Mouse (Mus musculus): ENCODE measurements around the gene Fbxw5. TPM values are rescaled to one million over a fixed set of nuclear protein-coding genes. Genes with fewer than 3 reads are reported as not detected.

The Fbxw5 gene
- polyA plus RNA-seq, 1 experiment from 2014 or later: 64.4 TPM

DNA sequence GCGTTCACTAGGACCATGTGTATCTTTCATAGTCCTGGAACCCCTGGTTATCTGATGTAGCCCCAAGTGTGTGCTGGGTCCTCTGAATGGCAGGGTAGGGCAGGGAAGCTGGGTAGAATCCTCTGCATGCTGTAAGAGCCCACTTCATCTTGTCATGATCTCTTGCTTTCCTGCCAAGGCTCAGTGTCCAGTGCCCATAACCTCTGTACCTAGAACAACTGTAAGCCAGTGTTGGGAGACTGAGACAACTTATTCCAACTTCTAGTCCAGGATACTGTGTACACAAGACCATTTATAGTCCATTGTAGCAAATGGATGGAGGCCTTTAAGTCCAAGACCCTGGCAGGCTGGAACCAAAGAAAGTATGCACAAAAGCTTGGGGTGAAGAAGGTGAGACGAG, 35.3 kb upstream of the Fbxw5 start:
- Histone ChIP-seq H3K9ac (no peak overlapping the region), H3K27me3 (replicated peaks) (no peaks in the 10 kb centered on the region), H3K9me3 (no peaks in the 10 kb centered on the region), H3K36me3 (no peaks in the 10 kb centered on the region), H3K4me2 (no peak overlapping the region), H3K4me3 (replicated peaks) (no peak overlapping the region), H3K4me1 (peaks cover 6% of the 10 kb centered on the region; the same call in 1 of the 2 replicates), H3K27ac (no peak overlapping the region)
- no peak for ATAC-seq (ENCODE audit: insufficient read depth, low FRiP score, low read depth)
- WGBS: 77% methylated on average over 2 of the region's 2 CpGs

DNA sequence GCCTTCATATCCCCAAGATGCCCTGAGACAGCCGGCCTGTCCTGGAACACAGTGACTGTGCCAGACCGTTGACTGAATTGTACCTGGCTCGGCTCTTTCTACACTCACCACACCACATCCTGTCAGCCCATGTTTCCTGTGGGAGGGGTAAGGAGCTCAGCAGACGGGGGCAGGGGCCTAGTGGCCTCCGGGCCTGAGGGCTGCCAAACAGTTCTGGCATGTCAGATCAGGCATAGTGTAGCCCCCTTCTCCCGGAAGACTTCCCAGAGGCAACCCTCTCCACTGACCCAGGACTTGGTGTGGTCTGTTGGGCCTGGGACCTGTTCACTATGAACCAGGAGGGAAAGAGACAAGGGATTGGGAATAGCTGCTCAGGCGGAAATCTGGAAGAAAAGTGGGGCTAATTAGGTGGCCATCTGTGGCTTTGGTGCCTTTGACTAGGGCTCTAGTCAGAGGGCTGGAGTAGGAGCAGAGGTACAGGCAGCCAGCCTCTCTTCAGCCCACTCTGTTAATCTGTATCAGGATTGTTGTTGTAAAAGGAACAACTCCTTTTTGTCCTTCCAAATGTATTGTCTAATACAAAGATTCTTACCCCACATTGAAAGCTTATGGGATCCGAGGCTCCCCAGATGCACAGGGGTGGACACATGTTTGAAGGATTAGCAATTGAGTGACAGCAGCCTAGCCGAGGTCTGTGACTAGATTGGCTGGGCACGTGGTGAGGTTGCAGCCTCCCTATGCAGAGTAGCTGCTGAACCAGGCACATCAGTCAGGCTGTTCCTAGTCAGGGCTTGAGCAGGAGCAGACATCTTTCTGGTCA, 34.5 kb upstream of the Fbxw5 start:
- H3K27ac ChIP-seq: no peak overlapping the region
- 56% methylated on average over 10 of the region's 10 CpGs for WGBS

DNA sequence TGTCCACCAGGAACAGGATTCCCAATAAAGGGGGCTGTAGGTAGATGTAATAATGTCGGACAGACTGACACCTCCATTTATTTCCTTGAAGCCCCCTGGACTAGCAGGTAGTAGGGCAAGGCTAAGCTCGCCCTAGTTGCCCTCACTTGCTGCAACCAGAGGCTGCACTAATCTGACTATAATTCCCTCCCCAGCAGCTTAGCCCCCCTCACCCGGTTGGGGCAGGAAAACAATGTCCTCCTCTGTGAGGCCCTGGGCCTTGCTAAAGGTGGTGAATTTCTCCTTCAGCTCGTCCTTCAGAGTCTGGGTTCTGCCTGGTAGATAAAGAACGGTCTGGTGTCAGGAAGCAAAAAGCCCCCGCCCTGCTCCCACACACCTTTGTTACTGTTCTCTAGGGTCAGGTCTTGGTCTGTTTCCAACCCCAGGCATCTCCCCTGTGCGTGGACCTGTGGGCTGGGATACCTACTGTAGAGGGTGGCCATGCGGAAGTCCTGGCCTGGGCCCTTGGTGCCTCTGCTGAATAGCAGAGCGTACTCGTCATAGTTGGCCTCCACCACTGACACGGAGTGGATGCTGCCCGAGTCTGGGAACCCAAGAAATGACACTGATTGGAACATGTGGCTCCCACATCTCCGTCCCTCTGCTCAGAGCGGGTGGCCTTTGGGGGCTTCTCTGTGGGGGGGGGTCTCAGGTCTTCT, 32.8 kb upstream of the Fbxw5 start:
- Histone ChIP-seq H3K36me3 (no peaks in the 10 kb centered on the region), H3K9ac (no peak overlapping the region), H3K4me1 (no peaks in the 10 kb centered on the region; the same call in 1 of the 2 replicates), H3K4me3 (replicated peaks) (no peak overlapping the region), H3K9me3 (no peaks in the 10 kb centered on the region), H3K27me3 (replicated peaks) (no peaks in the 10 kb centered on the region), H3K27ac (no peak overlapping the region), H3K4me2 (no peak overlapping the region)
- no peak for ATAC-seq (ENCODE audit: insufficient read depth, low FRiP score, low read depth)
- WGBS: 73% methylated on average over 14 of the region's 14 CpGs

More for the DNA sequence above, 34.5 kb upstream of the Fbxw5 start:
- H3K27me3 ChIP-seq (replicated peaks): no peaks in the 10 kb centered on the region
- H3K9me3 ChIP-seq: no peaks in the 10 kb centered on the region
- H3K4me3 ChIP-seq (replicated peaks): no peak overlapping the region
- no peak for ATAC-seq (ENCODE audit: insufficient read depth, low FRiP score, low read depth)
- peaks cover 5% of the 10 kb centered on the region; the same call in 1 of the 2 replicates for H3K4me1 ChIP-seq
- H3K4me2 ChIP-seq: no peak overlapping the region
- H3K9ac ChIP-seq: no peak overlapping the region
- no peaks in the 10 kb centered on the region for H3K36me3 ChIP-seq

DNA sequence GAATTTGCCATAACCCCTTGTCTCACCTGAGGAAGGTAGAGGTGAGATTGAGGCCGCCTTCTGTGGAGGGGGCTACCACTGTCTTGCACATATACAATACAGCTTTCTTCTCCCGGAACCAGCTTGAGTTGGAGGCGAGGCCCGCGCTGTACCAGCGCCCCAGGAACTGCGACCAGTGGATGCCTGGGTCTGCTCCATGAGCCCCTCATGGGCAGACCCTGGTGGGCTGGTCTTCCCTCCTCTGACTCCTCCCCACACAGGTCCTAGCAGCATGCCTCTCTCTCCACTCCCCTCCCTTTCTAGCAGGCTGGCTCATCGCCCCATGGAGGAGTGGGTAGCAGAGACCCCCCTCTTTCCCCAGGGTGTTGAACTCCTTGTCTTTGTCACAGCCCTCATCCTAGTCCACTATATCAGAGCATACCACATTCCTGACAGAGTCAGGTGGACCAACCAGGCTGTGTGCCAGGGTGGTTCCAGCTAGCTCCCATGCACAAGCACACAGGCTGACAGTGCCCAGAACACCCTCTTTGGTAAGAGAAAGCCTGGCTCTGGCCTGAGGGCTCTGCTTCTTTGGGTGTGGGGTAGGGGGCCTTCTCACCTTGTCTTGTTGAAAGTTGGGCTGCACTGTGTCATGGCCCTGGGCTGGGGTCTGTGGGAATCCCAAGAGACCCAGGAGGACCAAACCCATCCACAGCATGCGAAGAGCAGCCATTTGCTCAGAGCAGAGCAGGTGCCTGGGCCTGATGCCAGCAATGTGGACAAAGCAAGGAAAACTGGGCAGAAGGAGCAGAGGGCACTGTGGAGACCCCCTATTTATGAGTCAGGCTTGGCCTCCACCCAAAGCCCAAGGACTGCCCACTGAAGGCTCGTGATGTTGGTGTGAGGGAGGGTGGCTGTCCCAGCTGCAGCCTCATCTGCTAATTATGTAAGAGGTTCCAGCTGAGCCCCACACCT, 31.3 kb upstream of the Fbxw5 start:
- 67% methylated on average over 10 of the region's 10 CpGs for WGBS
- Histone ChIP-seq H3K4me2 (no peak overlapping the region), H3K9ac (no peak overlapping the region), H3K4me1 (no peaks in the 10 kb centered on the region; the same call in 1 of the 2 replicates), H3K36me3 (no peaks in the 10 kb centered on the region), H3K27me3 (replicated peaks) (no peaks in the 10 kb centered on the region), H3K27ac (no peak overlapping the region), H3K9me3 (no peaks in the 10 kb centered on the region), H3K4me3 (replicated peaks) (no peak overlapping the region)
- ATAC-seq (ENCODE audit: insufficient read depth, low FRiP score, low read depth): peak; percentile 24; the same call in 1 of the 2 replicates

DNA sequence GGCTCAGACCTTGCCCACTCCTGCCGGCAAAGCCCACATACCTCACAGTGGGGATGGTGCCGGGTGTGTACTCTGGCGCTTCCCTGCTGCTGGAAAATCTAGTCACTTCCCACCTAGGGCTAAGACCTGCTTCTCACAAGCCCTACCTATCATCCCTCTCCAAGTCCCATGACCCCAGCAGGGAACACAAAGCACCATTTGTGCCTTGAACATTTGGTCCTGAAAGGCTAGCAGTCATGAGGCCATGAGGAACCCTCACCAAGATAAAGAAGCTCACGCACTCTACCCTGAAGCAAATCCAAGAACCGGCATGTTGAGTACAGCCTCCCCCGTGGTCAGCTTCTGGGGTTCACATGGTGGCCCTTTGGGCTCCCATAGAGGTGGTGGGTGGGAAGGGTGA, 30.6 kb upstream of the Fbxw5 start, which contains the start of gene Ptgds:
Ptgds (minus strand) TSS at position 78 of the 400 bp plus-strand sequence.
- no peaks in the 10 kb centered on the region; the same call in 1 of the 2 replicates for H3K4me1 ChIP-seq
- no peak within 1 kb of the TSS for H3K27ac ChIP-seq
- WGBS: 44% methylated on average over 6 of the region's 6 CpGs
- H3K4me3 ChIP-seq (replicated peaks): no peak within 1 kb of the TSS
- H3K9ac ChIP-seq: no peak within 1 kb of the TSS
- no peak for ATAC-seq (ENCODE audit: insufficient read depth, low FRiP score, low read depth)
- H3K36me3 ChIP-seq: no peaks in the 10 kb centered on the region
- no peaks in the 10 kb centered on the region for H3K9me3 ChIP-seq
- H3K27me3 ChIP-seq (replicated peaks): no peaks in the 10 kb centered on the region
- H3K4me2 ChIP-seq: no peak within 1 kb of the TSS

DNA sequence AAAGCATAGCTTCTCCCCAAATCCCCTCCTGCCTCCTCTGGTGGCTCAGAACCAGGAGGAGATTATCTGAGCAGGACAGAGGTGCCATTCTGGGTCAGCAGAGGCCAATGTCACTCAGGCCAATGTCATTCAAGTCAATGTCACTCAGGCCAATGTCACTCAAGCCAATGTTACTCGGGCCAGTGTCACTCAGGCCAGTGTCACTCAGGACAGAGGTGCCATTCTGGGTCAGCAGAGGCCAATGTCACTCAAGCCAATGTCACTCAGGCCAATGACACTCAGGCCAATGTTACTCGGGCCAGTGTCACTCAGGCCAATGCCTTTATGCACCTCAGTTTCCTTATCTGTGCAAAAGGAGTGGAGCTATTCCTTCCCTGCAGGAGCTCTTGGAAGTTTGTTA, 28.0 kb upstream of the Fbxw5 start:
- H3K27ac ChIP-seq: no peak overlapping the region
- no peaks in the 10 kb centered on the region for H3K9me3 ChIP-seq
- H3K4me3 ChIP-seq (replicated peaks): no peak overlapping the region
- ATAC-seq (ENCODE audit: insufficient read depth, low FRiP score, low read depth): no peak
- WGBS: 72% methylated on average over 2 of the region's 2 CpGs
- no peak overlapping the region for H3K9ac ChIP-seq
- H3K27me3 ChIP-seq (replicated peaks): no peaks in the 10 kb centered on the region
- no peaks in the 10 kb centered on the region for H3K36me3 ChIP-seq
- no peaks in the 10 kb centered on the region; the same call in 1 of the 2 replicates for H3K4me1 ChIP-seq
- H3K4me2 ChIP-seq: no peak overlapping the region

DNA sequence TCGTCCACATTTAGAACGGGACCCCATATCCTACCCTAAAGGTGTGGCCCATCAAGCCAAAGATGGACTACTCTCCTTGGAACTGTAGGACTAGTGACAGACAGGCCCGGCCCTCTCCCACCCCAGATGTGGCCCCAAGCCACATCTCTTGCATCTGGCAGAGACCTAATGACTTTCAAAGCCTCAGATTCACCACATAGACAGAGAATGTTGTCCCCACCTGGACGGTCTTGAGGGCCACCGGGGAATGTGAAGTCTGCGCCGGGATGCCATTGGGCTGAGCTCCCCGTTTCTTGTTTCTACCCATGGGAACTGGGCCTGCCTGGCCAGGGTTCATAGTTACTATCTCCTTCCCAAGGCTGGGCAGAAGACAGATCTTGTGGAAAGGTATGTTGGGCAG, 23.0 kb upstream of the Fbxw5 start:
- no peaks in the 10 kb centered on the region for H3K27me3 ChIP-seq (replicated peaks)
- H3K4me1 ChIP-seq: no peaks in the 10 kb centered on the region
- H3K9ac ChIP-seq: no peak overlapping the region
- H3K9me3 ChIP-seq: no peaks in the 10 kb centered on the region
- no peak overlapping the region for H3K4me2 ChIP-seq
- no peak for ATAC-seq (ENCODE audit: insufficient read depth, low FRiP score, low read depth)
- H3K27ac ChIP-seq: no peak overlapping the region
- no peaks in the 10 kb centered on the region for H3K36me3 ChIP-seq
- WGBS: 88% methylated on average over 8 of the region's 8 CpGs
- H3K4me3 ChIP-seq (replicated peaks): no peak overlapping the region

DNA sequence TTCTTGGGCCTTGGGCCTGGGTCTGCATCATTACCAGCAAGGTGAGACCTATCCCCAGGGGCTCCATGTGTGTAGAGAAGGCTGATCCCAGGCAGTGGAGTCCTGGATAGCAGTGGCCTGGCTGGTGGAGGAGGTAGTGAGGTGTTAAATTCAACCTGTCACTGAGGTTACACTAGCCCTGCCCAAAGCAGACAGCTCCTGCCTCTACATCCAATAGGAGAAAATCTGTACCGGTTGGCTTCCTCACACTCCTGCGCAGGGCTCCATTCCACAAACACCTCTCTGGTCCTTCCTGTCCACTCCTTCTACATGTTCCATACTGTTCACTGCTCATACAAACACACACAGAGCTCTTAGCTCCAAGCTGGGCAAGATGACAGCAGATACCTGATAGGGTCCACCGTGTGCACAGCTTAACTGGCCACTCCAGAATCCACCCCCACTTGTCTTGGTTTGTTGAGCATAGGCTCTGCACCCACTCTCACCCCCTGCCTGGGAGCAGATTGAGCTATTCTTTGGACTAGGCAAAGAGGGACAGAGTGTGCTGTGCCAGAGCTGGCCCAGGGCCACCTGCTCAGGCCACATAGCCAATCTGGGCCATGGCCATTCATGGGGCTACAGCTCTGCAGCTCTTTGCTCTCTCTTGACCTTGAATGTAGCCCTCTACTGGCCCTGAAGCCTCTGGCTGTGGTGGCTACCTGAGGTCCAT, 22.4 kb upstream of the Fbxw5 start:
- H3K9ac ChIP-seq: no peak overlapping the region
- ATAC-seq (ENCODE audit: insufficient read depth, low FRiP score, low read depth): no peak
- H3K9me3 ChIP-seq: no peaks in the 10 kb centered on the region
- no peaks in the 10 kb centered on the region for H3K36me3 ChIP-seq
- H3K27ac ChIP-seq: no peak overlapping the region
- no peaks in the 10 kb centered on the region for H3K27me3 ChIP-seq (replicated peaks)
- WGBS: 73% methylated on average over 3 of the region's 3 CpGs
- no peak overlapping the region for H3K4me2 ChIP-seq
- no peaks in the 10 kb centered on the region for H3K4me1 ChIP-seq
- no peak overlapping the region for H3K4me3 ChIP-seq (replicated peaks)

DNA sequence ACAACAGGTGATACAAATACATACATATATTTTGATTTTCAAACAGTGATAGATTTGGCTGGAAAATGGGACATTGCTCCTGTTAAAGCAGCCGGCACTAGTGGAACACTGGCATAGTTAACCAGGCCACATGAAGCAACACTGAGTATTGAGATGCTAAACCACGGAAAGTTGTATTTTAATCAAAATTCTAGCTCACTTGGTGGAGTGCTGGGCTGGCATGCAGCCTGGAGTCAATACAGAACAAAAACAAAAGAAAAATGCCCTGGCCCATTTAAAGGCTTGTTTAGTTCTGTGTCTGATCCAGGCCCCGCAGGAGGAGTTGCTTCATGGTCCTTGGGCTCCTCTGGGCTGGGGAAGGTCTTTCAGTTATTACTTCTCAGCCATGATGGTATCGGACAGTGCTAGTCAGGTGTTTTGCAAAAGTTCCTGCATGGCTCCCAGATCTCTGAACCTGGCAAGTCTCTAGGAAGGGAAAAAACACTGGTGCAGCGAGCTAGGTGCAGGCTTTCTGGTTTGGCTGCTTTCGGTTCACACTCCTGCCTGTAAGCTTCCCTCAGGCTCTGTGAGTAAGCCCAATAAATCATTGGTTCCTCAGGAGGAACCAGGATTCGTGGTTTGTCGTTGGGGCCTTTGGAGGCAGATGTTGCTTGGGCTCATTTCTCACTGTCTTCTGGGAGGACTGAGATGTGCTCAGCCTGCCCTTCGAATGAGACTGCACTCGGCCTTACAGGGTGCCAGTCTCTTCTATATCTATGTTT, 20.8 kb upstream of the Fbxw5 start:
- Histone ChIP-seq H3K9me3 (no peaks in the 10 kb centered on the region), H3K4me1 (no peaks in the 10 kb centered on the region), H3K36me3 (no peaks in the 10 kb centered on the region), H3K4me2 (no peak overlapping the region), H3K9ac (no peak overlapping the region), H3K27ac (peak overlapping the region; percentile 44; the same call in 1 of the 2 replicates), H3K4me3 (replicated peaks) (no peak overlapping the region), H3K27me3 (replicated peaks) (no peaks in the 10 kb centered on the region)
- WGBS: 50% methylated on average over 10 of the region's 10 CpGs
- ATAC-seq (ENCODE audit: insufficient read depth, low FRiP score, low read depth): no peak

DNA sequence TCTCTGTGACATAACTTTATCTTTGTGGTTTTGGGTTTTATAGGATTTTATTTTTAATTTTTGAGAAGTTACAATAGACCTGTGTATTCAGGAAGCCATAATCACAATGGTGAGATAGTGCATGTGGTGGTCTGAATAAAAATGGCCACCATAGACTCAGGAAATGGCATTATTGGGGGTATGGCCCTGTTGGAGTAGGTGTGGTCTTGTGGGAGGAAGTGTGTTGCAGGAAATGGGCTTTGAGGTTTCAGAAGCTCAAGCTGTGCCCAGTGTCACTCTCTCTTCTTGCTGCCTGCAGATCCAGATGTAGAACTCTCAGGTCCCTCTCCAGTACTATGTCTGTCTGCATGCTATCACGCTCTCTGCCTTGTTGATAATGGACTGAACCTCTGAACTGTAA, 20.0 kb upstream of the Fbxw5 start:
- H3K4me3 ChIP-seq (replicated peaks): no peak overlapping the region
- ATAC-seq (ENCODE audit: insufficient read depth, low FRiP score, low read depth): no peak
- 73% methylated on average over 1 of the region's 1 CpGs for WGBS
- no peaks in the 10 kb centered on the region for H3K36me3 ChIP-seq
- H3K4me2 ChIP-seq: no peak overlapping the region
- no peaks in the 10 kb centered on the region for H3K9me3 ChIP-seq
- H3K27ac ChIP-seq: no peak overlapping the region
- H3K27me3 ChIP-seq (replicated peaks): no peaks in the 10 kb centered on the region
- no peak overlapping the region for H3K9ac ChIP-seq
- H3K4me1 ChIP-seq: no peaks in the 10 kb centered on the region

Measured in stomach, embryonic 15.5 days (tissue).